Mouse (Mus musculus): ENCODE measurements around the gene Eya3.
A peak's percentile ranks its signal among the peaks of the same experiment; 100 is the strongest.
"Not testable (repeated sequence)": the region's sequence is repeated elsewhere in the genome, so short reads cannot be mapped to it uniquely, and the experiment has no call there.

Eya3 gene

GRCm38 (mm10) chr4:132647439-132647838, 8.7 kb downstream of the Eya3 start:
- DNase-seq (ENCODE audit: low spot score in 2 of 2), result no peak

- no peak for DNase-seq (ENCODE audit: low spot score in 2 of 2)
Measured at GRCm38 (mm10) chr4:132649271-132649999, 10.6 kb downstream of the Eya3 start.

DNA sequence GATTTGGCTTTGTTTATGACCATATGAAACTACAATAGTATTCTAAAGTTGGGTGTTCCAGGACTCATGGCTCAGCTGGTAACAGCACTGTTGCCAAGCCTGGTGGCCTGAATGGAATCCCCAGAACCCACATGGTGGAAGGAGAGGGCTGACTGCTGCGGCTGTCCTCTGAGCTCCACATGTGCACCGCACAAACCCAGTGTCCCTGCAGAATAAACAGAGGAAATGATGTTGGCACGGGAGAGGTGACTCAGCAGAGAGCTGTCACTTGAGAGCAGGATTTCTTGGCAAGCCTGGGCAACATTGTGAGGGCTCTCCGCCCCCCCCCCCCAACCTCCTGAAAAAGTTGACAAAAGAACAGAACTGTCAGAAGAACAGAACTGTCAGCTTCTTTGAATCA, 14.1 kb downstream of the Eya3 start:
- DNase-seq (ENCODE audit: low spot score in 2 of 2), result no peak

- DNase-seq (ENCODE audit: low spot score in 2 of 2), result no peak
Measured at GRCm38 (mm10) chr4:132653799-132654198, 15.0 kb downstream of the Eya3 start.

DNA sequence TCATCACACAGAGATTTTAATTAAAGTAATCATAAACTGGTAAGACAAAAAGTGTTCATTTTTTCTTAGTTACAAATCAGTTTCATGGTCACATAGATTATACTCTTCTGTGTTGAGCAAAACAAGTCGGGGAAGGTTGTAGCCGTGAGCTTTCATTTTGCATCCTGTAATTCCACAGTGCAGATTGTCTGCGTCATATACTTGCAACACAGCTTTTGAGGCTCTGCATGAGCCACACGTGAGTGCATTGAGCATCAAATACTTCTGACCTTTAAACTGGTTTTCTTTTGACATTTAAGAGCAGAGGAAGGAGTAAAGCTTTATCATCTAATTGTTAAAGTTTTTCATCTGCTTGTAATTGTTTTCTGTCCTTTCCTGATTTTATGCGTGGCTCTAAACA, 16.5 kb downstream of the Eya3 start:
- DNase-seq (ENCODE audit: low spot score in 2 of 2), result no peak

GRCm38 (mm10) chr4:132659106-132659505, 20.3 kb downstream of the Eya3 start:
- DNase-seq (ENCODE audit: low spot score in 2 of 2), result no peak

- DNase-seq (ENCODE audit: low spot score in 2 of 2), result no peak
Measured at GRCm38 (mm10) chr4:132672697-132673096, 33.9 kb downstream of the Eya3 start.

DNA sequence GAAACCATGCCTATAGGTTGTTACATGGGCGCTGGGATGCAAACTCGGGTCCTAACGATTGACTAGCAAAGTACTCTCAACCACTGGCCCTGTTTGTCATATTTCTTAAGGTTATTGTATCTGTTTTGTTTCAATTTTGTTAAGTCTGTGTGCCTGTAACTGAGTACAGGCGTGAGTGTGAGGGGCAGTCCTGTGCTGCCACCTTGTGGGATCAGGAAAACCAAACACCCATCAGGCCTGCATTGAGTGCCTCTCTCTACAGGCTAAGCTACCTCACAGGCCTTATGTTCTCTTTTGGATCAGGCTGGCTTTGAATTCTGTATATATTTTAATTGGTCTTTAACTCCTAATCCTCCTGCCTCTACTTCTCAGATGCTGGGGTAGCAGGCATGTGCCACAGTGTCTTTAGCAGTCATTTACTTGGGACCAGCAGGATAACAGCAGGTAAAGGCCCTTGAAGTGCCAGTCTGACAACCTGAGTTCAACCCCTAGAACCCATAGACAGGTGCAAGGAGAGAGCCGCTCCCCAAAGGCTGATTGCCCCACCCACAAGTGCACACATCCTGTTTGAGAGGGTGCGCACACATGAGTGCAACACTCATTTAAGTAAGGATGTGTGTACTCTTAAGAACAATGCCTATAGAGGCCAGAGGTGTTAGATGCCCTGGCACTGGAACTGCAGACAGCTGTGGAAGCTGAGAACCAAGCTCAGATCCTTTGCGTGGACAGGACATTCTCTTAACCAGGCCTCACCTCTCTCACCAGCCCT, 38.2 kb downstream of the Eya3 start:
- no peak for DNase-seq (ENCODE audit: low spot score in 2 of 2)

DNA sequence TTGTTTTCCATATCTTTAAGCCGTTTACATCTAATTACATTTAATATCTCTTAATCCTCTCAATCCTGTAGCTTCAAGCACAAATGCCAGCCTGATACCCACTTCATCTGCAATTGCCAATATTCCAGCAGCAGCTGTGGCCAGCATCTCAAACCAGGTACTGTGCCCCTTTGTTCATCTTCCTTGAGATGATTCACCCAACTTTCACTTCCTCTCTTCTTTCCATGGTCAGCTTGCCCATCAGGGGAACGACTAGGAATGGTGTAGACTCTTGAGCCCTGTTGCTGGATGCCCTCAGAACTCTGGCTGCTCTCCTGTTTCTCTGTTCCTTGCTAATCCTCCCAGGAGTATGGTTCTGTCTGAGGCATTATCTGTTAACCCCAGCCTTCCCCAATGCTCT, 50.8 kb downstream of the Eya3 start:
- DNase-seq (ENCODE audit: low spot score in 2 of 2), result no peak

DNA sequence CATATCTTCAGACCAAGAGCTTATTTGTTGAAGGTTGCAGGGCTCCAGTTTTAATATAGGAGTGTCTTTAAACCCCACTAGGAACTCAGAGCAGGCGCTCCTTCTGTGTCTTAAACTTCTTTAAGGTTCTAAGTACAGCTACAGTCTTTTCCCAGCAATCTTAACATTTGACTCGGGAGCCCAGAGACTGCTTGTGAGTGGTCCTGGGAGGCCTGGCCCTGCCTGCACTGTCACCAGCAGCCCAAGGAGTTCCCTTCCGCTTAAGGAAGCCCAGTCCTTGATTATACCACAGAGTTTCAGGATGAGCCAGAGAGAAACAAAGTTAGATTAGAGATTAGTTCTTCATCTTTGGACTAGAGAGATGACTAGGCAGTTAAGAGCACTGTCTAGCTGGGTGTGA, 54.6 kb downstream of the Eya3 start:
- no peak for DNase-seq (ENCODE audit: low spot score in 2 of 2)

DNA sequence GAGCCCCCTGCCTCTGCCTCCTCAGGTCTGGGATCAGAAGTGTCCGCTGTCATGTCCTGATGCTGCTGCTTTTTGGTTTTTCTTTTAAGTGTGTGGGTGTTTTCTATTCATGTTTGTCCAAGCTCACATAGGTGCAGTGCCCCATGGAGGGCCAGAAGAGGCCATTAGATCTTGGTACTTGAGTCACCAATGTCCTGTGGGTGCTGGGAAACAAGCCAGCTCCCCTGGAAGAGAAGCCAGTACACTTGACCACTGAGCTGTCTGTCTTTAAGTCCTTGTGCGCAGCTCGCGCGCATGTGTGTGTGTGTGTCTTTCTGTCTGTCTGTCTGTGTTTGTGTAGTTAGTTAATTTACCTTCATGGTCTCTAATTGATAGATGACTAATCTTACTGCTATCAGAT, 63.3 kb downstream of the Eya3 start:
- no peak for DNase-seq (ENCODE audit: low spot score in 2 of 2)

DNA sequence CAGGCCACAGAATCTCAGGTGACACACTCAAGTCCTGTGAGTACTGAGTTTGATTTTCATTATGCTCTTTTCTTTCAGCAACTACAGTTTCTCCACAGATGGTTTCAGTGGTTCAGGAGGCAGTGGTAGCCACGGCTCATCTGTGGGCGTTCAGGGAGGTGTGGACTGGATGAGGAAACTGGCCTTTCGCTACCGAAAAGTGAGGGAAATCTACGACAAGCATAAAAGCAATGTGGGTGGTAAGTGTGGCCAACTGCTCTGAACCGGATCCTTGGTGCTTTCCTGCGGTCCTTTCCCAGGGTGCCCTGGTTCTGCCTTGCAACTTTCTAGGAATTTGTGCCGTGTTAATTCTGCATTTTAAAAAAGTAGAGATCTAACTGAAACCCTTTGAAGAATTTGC, 68.1 kb downstream of the Eya3 start:
- DNase-seq (ENCODE audit: low spot score in 2 of 2), result no peak

GRCm38 (mm10) chr4:132713181-132713580, 74.4 kb downstream of the Eya3 start:
- no peak for DNase-seq (ENCODE audit: low spot score in 2 of 2)

DNA sequence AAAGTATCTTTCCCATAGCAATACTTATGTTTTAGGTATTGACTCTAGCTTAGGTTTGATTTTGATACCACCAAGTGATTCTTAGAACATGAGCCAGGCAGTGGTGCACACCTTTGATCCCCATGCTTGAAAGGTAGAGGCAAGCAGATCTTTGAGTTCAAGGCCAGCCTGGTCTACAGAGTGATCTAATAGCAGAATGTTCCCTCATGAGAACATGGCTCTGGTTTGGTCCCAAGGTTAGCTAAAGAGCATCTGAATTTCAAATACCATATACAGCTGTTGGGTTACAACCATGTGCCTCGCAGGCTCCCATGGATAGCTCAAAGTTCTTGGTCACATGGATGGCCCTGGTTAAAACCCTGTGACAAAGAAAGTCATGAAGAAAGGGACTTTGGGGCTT, 79.5 kb downstream of the Eya3 start:
- DNase-seq (ENCODE audit: low spot score in 2 of 2), result no peak

- no peak for DNase-seq (ENCODE audit: low spot score in 2 of 2)
Measured at GRCm38 (mm10) chr4:132728233-132728632, 89.4 kb downstream of the Eya3 start.

DNA sequence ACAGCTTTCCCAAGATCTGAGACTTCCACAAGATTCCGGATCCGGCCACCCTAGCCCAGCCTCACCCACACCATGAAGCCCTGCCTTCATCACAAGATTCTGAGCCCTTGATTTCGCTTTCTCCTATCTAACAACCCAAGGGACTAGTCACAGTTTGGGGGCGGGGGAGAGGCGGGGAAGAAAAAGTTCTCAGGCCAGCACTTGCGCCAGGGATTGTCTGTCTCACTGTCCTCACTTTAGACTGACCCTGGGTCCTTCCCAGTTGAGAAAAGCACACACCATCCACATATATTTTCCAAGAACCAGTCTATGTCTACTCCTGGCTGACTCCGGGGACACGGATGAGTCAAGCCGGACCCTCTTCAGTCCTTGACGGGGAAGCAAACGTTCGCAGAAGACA, 92.8 kb downstream of the Eya3 start:
- DNase-seq (ENCODE audit: low spot score in 2 of 2), result no peak

DNA sequence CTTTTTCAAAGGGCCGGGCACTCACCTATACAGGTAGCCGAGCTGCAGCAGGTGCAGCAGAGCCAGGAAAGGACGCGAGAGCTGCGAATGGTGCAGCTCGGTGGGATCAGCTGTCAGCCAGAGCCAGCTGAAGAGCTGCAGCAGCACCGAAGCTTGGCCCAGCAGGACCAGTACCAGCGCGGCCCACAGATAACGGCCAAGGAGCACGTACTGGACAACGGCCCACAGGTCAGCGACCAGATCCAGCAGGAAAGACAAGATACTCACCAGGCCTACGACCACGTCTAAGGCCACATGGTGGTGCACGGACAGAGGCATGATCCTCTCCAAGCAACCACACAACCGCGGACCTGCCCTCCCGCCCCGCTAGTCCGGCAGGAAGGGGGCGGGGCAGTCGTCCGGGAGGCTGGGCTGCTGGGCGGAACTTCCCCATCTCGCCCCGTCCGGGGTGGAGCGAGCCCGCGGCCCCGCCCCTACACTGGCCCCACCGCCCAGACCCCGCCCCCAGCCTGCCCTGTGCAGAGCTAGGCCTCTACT, 93.4 kb downstream of the Eya3 start, which contains the start of gene Xkr8:
Gene Xkr8 (minus strand): TSS at position 399 of the 537 bp plus-strand sequence.
- peak; percentile 41 to 49 for DNase-seq (ENCODE audit: low spot score in 2 of 2)

- DNase-seq (ENCODE audit: low spot score in 2 of 2), result no peak
Measured at GRCm38 (mm10) chr4:132733071-132733770, 94.4 kb downstream of the Eya3 start.

DNA sequence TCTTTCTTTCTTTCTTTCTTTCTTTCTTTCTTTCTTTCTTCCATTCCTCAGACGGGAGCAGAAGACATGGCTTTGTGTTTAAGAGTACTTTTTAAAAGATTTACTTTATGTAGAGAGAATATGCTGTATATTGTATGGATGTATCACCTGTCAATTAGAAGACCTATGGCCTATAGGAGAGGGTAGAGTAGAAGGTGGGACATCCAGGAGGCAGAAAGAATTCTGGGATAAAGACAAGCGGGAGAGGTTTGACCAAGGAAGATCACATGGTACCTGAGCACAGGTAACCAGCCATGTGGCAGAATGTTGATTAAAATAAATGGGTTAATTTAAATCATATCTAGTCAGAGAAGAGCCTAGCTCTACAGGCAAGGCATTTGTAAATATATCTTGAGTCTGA, 96.0 kb downstream of the Eya3 start:
- DNase-seq (ENCODE audit: low spot score in 2 of 2), result no peak

- no peak for DNase-seq (ENCODE audit: low spot score in 2 of 2)
Measured at GRCm38 (mm10) chr4:132735389-132735788, 96.6 kb downstream of the Eya3 start.

GRCm38 (mm10) chr4:132735894-132736293, 97.1 kb downstream of the Eya3 start:
- DNase-seq (ENCODE audit: low spot score in 2 of 2), result no peak

GRCm38 (mm10) chr4:132737154-132737553, 98.4 kb downstream of the Eya3 start:
- not testable (repeated sequence) for DNase-seq (ENCODE audit: low spot score in 2 of 2)
